Mouse (Mus musculus): Measurements from ENCODE around the gene Rpl19.

Rpl19 gene

GRCm38 (mm10) chr11:98057466-98057865 is 31.0 kb downstream of the Rpl19 start:
- Histone ChIP-seq H3K27me3 (ENCODE audit: insufficient read depth, low read length) (peaks cover 6% of the 10 kb centered on the region), H3K4me3 (replicated peaks; ENCODE audit: low read length) (peak overlapping the region; percentile 78), H3K4me1 (replicated peaks; ENCODE audit: low read depth, low read length) (peaks cover 79% of the 10 kb centered on the region), H3K9me3 (ENCODE audit: low read length) (no peaks in the 10 kb centered on the region), H3K36me3 (ENCODE audit: insufficient read depth, low read length) (no peaks in the 10 kb centered on the region)
- TF ChIP-seq CTCF (conservative IDR thresholded peaks at IDR 0.05; ENCODE audit: low read length) = peak; percentile 37
- peak; percentile 21; the same call in 1 of the 2 replicates for TF ChIP-seq NANOG (IDR thresholded peaks at IDR 0.05; ENCODE audit: borderline replicate concordance, low read length)
- TF ChIP-seq POU5F1 (IDR thresholded peaks at IDR 0.05; ENCODE audit: borderline replicate concordance, low read length) = no peak

GRCm38 (mm10) chr11:98057998-98058397 is 31.5 kb downstream of the Rpl19 start:
- peaks cover 76% of the 10 kb centered on the region for H3K4me1 ChIP-seq (replicated peaks; ENCODE audit: low read depth, low read length)
- H3K4me3 ChIP-seq (replicated peaks; ENCODE audit: low read length) = peak overlapping the region; percentile 78
- TF ChIP-seq CTCF (conservative IDR thresholded peaks at IDR 0.05; ENCODE audit: low read length) = no peak
- peaks cover under 1% of the 10 kb centered on the region for H3K27me3 ChIP-seq (ENCODE audit: insufficient read depth, low read length)
- no peaks in the 10 kb centered on the region for H3K9me3 ChIP-seq (ENCODE audit: low read length)
- no peaks in the 10 kb centered on the region for H3K36me3 ChIP-seq (ENCODE audit: insufficient read depth, low read length)

- H3K9me3 ChIP-seq (ENCODE audit: low read length) = no peaks in the 10 kb centered on the region
- H3K4me3 ChIP-seq (replicated peaks; ENCODE audit: low read length) = peak overlapping the region; percentile 56
- no peaks in the 10 kb centered on the region; the same call in 1 of the 2 replicates for H3K27me3 ChIP-seq (ENCODE audit: insufficient read depth, low read length)
- no peak for TF ChIP-seq CTCF (conservative IDR thresholded peaks at IDR 0.05; ENCODE audit: low read length)
- TF ChIP-seq POU5F1 (IDR thresholded peaks at IDR 0.05; ENCODE audit: borderline replicate concordance, low read length) = no peak
- no peak for TF ChIP-seq NANOG (IDR thresholded peaks at IDR 0.05; ENCODE audit: borderline replicate concordance, low read length)
- H3K4me1 ChIP-seq (replicated peaks; ENCODE audit: low read depth, low read length) = peaks cover 76% of the 10 kb centered on the region
- H3K36me3 ChIP-seq (ENCODE audit: insufficient read depth, low read length) = no peaks in the 10 kb centered on the region
These were observed 33.2 kb downstream of the Rpl19 start for GRCm38 (mm10) chr11:98059662-98060061.

DNA sequence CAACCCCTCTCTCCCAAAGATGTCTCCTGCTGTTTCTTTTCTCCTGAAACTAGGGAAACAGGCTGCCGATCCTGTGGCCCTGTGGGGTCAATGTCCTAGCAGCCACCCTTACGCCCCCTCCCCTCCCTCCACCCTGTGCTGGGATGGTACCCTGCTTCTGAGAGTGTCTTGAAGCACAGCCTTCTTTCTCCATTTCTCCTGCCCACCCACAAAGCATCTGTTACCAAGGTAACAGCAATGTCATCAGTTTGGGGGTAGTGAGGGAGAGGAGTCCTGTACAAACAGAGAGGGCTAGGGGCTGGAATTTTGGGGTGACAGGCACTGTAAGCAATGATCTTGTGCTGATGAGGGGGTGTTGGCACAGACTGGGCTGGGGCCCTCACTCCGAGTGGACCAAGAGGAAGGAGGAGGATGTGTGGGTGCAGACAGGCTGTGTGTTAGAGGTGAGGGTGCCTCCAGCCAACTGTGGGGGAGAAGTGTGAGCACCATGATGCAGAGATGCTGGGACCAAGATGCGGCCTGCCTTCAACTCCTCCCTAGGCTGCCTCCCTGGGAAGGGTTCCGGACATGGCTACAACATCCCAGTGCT is 33.7 kb downstream of the Rpl19 start:
- H3K4me3 ChIP-seq (replicated peaks; ENCODE audit: low read length) = peak overlapping the region; percentile 56; the same call in 1 of the 2 replicates
- no peaks in the 10 kb centered on the region for H3K36me3 ChIP-seq (ENCODE audit: insufficient read depth, low read length)
- peaks cover 80% of the 10 kb centered on the region for H3K4me1 ChIP-seq (replicated peaks; ENCODE audit: low read depth, low read length)
- H3K27me3 ChIP-seq (ENCODE audit: insufficient read depth, low read length) = no peaks in the 10 kb centered on the region; the same call in 1 of the 2 replicates
- no peaks in the 10 kb centered on the region for H3K9me3 ChIP-seq (ENCODE audit: low read length)
- TF ChIP-seq POU5F1 (IDR thresholded peaks at IDR 0.05; ENCODE audit: borderline replicate concordance, low read length) (no peak), NANOG (IDR thresholded peaks at IDR 0.05; ENCODE audit: borderline replicate concordance, low read length) (no peak), CTCF (conservative IDR thresholded peaks at IDR 0.05; ENCODE audit: low read length) (no peak)

DNA sequence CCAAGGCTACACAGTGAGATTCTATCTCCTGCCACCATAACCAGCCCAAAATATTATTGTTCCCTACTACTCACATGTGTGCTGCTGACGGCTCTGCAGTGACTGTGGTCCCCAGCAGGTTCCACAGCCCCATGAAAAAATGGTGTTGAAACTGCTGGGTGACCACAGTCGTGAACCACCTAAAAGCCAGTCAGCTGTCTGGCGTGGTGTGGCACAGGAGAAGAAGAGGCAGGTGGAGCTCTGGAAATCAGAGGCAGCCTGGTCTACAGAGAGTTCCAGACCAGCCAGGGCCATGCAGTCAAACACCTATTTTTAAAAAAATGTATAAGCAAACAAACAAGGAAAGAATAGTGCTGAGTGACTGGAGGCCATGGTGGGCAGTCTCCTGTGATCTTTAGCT is 34.9 kb downstream of the Rpl19 start:
- Histone ChIP-seq H3K4me1 (replicated peaks; ENCODE audit: low read depth, low read length) (peaks cover 80% of the 10 kb centered on the region), H3K36me3 (ENCODE audit: insufficient read depth, low read length) (no peaks in the 10 kb centered on the region), H3K4me3 (replicated peaks; ENCODE audit: low read length) (no peak overlapping the region), H3K9me3 (ENCODE audit: low read length) (no peaks in the 10 kb centered on the region), H3K27me3 (ENCODE audit: insufficient read depth, low read length) (no peaks in the 10 kb centered on the region)
- no peak for TF ChIP-seq NANOG (IDR thresholded peaks at IDR 0.05; ENCODE audit: borderline replicate concordance, low read length)
- no peak for TF ChIP-seq POU5F1 (IDR thresholded peaks at IDR 0.05; ENCODE audit: borderline replicate concordance, low read length)
- no peak for TF ChIP-seq CTCF (conservative IDR thresholded peaks at IDR 0.05; ENCODE audit: low read length)

DNA sequence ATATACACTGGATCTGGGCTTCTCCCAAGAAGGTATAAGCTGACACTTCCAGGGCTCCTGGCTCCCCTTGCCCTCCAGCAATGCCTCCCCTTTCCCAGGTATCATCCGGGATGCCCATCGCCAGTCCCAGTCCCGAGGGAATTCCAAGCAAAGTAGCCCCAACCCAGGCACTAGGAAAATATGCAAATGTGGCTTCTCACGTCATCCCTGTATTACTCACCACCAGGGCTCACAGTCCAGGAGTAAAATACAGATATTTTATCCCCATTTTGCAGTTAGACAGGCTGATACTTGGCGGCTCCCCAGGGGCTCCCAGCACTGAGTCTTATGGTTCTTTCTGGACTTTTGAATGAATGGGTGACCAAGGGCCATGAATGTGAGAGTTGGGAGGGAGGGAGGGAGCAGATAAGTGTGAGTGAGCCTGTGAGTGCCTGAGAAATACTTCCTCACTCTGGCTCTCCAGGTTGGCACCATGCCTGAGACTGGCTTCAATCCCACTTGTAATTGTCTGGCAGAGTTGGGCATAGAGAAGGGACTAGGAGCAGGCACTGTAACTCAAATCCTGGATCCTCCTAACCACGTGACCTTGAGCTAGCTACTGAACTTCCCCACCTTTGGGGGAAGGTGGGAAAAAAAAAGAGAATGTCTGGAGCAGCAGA is 35.5 kb downstream of the Rpl19 start:
- Histone ChIP-seq H3K27me3 (ENCODE audit: insufficient read depth, low read length) (no peaks in the 10 kb centered on the region), H3K9me3 (ENCODE audit: low read length) (no peaks in the 10 kb centered on the region), H3K4me1 (replicated peaks; ENCODE audit: low read depth, low read length) (peaks cover 80% of the 10 kb centered on the region), H3K36me3 (ENCODE audit: insufficient read depth, low read length) (no peaks in the 10 kb centered on the region), H3K4me3 (replicated peaks; ENCODE audit: low read length) (no peak overlapping the region)
- TF ChIP-seq POU5F1 (IDR thresholded peaks at IDR 0.05; ENCODE audit: borderline replicate concordance, low read length) = no peak
- TF ChIP-seq CTCF (conservative IDR thresholded peaks at IDR 0.05; ENCODE audit: low read length) = no peak
- no peak for TF ChIP-seq NANOG (IDR thresholded peaks at IDR 0.05; ENCODE audit: borderline replicate concordance, low read length)

DNA sequence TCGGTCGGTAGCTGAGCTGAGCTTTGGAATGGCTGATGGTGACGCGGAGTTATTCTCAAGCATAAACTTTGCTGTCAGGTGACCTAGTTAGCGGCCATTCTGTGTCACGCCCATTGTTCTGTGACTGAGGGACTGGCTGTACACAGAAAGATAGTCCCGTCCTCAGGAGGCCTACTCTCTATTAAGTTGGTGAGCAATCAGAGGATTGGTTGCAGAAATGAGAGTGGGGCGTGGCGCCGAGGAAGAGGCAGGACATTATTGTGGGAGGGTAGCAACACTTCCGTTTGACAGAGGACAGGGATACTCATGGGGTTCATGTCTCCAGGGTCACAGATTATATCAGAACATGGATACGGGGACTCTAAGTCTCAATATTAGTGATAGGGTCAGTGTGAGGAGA is 39.7 kb downstream of the Rpl19 start:
- no peaks in the 10 kb centered on the region for H3K27me3 ChIP-seq (ENCODE audit: insufficient read depth, low read length)
- TF ChIP-seq NANOG (IDR thresholded peaks at IDR 0.05; ENCODE audit: borderline replicate concordance, low read length) (no peak), CTCF (conservative IDR thresholded peaks at IDR 0.05; ENCODE audit: low read length) (no peak), POU5F1 (IDR thresholded peaks at IDR 0.05; ENCODE audit: borderline replicate concordance, low read length) (no peak)
- peak overlapping the region; percentile 73 for H3K4me3 ChIP-seq (replicated peaks; ENCODE audit: low read length)
- peaks cover 27% of the 10 kb centered on the region for H3K9me3 ChIP-seq (ENCODE audit: low read length)
- H3K36me3 ChIP-seq (ENCODE audit: insufficient read depth, low read length) = peaks cover 12% of the 10 kb centered on the region; the same call in 1 of the 2 replicates
- peaks cover 40% of the 10 kb centered on the region for H3K4me1 ChIP-seq (replicated peaks; ENCODE audit: low read depth, low read length)

DNA sequence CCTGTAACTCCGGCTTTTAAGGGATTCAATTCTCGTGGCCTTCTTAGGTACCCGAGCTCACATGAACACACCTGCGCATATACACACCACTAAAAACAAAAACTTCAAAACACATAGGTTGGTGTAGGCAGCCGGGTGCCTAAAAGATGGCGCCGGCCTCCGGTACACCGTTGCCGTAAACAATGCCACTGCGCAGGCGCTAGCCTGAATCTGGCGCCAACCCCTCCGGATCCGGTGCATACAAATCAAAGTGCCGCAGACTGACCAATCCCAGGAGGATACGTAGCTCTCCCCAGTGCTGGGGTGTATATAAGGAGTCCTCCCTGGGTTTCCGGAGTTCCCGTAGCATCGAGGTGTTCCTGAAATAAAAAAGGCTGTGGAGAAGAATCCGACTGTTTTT is 40.7 kb downstream of the Rpl19 start:
- peaks cover 37% of the 10 kb centered on the region for H3K9me3 ChIP-seq (ENCODE audit: low read length)
- H3K4me1 ChIP-seq (replicated peaks; ENCODE audit: low read depth, low read length) = peaks cover 32% of the 10 kb centered on the region
- no peaks in the 10 kb centered on the region for H3K27me3 ChIP-seq (ENCODE audit: insufficient read depth, low read length)
- TF ChIP-seq NANOG (IDR thresholded peaks at IDR 0.05; ENCODE audit: borderline replicate concordance, low read length) (no peak), CTCF (conservative IDR thresholded peaks at IDR 0.05; ENCODE audit: low read length) (no peak), POU5F1 (IDR thresholded peaks at IDR 0.05; ENCODE audit: borderline replicate concordance, low read length) (no peak)
- H3K36me3 ChIP-seq (ENCODE audit: insufficient read depth, low read length) = peaks cover 19% of the 10 kb centered on the region; the same call in 1 of the 2 replicates
- H3K4me3 ChIP-seq (replicated peaks; ENCODE audit: low read length) = peak overlapping the region; percentile 73

All from E14TG2a.4 (cell line).